Mouse (Mus musculus) bone marrow macrophage, adult 2 months (primary cell): ENCODE results near the gene Tfpi. TPM values are rescaled to one million over a fixed set of nuclear protein-coding genes. Genes with fewer than 3 reads are reported as not detected.

ENCODE experiments used
- H3K27ac ChIP-seq: 2 replicates; pipeline ENCODE4 v1.5.1; 2012; ENCODE audit warnings: low read depth, low read length; ENCODE audit not compliant: insufficient read depth
- H3K4me1 ChIP-seq: 2 replicates; pipeline ENCODE4 v1.6.1; 2012; ENCODE audit warnings: low read length; ENCODE audit not compliant: control insufficient read depth, insufficient read depth
- H3K4me3 ChIP-seq: 2 replicates; pipeline ENCODE4 v1.5.1; 2012; ENCODE audit warnings: mild to moderate bottlenecking, low read length, moderate library complexity; ENCODE audit not compliant: insufficient read depth
- CTCF ChIP-seq: IDR thresholded peaks from 2 replicates; pipeline ENCODE4 v1.5.1; 2012; ENCODE audit warnings: low read depth, mild to moderate bottlenecking, low read length, moderate library complexity
- POLR2A ChIP-seq: IDR thresholded peaks from 2 replicates; pipeline ENCODE4 v1.6.1; 2012; ENCODE audit warnings: mild to moderate bottlenecking, low read depth, low read length, borderline replicate concordance
- polyA plus RNA-seq: library from polyadenylated mRNA; stranded (reverse); fragments of >200 nt; gene quantifications from 2 replicates; pipeline ENCODE4 v1.2.4, GENCODE M21; 2012; ENCODE audit not compliant: missing spikeins, insufficient read depth, insufficient read length

Tfpi gene
- polyA plus RNA-seq, 1 experiment: 25.5 TPM

DNA sequence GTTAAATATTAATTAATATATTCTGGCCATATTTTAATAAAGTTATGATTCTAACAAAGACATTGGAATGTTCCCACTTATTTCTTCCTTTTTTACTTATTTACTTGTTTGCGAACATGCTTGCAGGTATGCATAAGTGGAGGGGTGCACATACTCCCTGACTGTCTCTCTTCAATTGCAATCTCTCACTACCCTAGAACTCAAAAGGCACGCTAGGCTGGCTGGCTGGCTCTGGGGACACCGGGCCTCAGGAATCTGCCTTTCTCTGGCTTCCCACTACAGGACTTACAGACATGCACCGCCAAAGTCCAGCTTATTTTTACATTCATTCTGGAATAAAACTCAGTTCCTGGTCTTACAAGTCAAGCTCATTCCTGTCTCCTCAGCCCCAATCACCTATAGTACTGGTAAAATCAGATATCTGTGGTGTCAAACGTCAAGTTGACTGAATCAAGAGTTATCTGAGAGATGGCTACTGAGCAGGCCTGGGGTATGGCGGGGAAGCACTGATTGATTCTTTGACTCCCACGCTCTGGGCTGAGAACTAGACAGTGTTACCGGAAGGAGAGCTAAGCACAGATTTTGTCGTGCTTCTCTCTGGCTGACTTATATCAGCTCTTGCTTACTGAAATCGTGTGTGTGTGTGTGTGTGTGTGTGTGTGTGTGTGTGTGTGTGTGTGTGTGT, 21.9 kb downstream of the Tfpi start:
- TF ChIP-seq CTCF: no peak
- no peak for TF ChIP-seq POLR2A
- H3K27ac ChIP-seq: no peak overlapping the region
- no peak overlapping the region for H3K4me3 ChIP-seq

DNA sequence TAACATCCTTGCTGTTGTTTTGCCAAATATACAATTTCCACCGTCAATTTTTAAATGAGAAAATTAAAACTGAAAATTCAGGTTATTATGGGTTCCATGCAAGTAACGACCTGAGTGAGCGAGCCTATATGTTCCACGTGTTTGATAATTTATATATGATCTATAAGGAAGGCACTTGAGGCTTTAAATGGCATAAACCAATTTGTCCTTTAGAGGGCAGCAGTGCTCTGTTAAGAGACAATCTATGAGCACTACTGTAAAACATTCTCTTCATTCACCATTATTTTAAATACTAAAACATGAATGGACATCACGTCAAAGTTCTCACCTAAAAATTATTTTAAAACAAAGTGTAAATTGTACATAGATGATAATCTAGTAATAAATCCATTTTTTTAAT, 22.5 kb downstream of the Tfpi start:
- H3K4me1 ChIP-seq: no peaks in the 10 kb centered on the region
- no peak overlapping the region for H3K4me3 ChIP-seq
- no peak overlapping the region for H3K27ac ChIP-seq
- TF ChIP-seq CTCF (no peak), POLR2A (no peak)

More for the DNA sequence above, 21.9 kb downstream of the Tfpi start:
- peaks cover 3% of the 10 kb centered on the region for H3K4me1 ChIP-seq

DNA sequence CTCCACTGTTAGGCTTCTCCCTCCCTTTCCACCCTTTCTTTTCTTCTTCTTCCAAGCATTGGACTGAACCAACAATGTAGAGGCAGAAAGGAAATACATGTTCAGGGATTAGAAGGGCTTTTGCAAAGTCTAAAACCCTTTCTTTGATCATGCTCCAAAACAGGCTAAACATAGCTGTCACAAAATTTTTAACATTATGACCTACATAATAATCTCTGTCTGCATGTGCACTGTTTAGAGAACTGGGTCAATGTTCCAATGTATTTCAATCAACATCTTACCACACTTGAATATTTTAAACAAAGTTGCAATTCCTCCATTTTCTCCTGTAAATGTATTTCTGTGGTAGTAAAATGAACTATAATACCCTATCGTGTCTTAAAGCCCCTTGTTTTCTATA, 31.1 kb downstream of the Tfpi start:
- TF ChIP-seq CTCF: no peak
- no peak for TF ChIP-seq POLR2A
- Histone ChIP-seq H3K4me3 (no peak overlapping the region), H3K4me1 (peaks cover 7% of the 10 kb centered on the region), H3K27ac (no peak overlapping the region)

- peaks cover 7% of the 10 kb centered on the region for H3K4me1 ChIP-seq
- no peak overlapping the region for H3K4me3 ChIP-seq
- TF ChIP-seq CTCF (no peak), POLR2A (no peak)
- H3K27ac ChIP-seq: no peak overlapping the region
Measured at GRCm38 (mm10) chr2:84441940-84442339, 34.6 kb downstream of the Tfpi start.

DNA sequence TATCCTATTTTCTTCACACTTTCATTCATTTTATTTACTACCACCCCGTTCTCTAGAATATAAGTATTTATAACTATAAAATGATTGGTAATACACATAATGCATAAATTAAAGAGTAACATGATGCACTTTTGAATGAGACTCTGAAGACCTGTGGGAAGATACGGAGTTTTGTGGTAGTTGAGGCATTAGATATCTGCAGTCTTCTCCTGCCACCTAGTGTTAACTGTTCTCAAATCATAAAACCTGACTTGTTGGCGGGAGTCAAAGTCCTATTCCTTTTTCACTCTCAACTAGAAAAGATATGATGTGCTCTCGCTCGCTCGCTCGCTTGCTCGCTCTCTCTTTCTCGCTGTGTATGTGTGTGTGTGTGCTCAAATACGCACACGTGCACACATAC, 46.9 kb downstream of the Tfpi start:
- TF ChIP-seq POLR2A: no peak
- no peak for TF ChIP-seq CTCF
- Histone ChIP-seq H3K4me1 (peaks cover 4% of the 10 kb centered on the region), H3K27ac (no peak overlapping the region), H3K4me3 (no peak overlapping the region)

DNA sequence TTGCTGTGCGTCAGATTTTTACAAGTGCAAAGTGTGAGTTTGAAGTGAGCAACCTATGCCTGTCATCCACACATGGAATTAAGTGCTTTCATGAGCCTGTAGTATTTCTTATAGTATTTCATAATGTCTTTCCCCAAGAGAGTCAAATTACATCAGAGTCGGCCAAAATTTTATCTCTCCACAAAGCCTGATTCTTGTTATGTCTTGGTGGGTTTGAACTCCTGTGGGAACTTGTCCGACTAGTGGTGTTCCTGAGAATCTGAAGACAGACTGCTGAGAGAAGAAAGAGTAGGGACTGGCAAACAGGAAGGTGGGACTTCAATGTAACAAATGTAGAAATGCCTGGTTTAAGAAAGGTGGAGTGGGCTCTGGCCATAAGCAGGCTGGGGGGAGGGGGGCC, 47.7 kb downstream of the Tfpi start:
- Histone ChIP-seq H3K4me3 (no peak overlapping the region), H3K27ac (no peak overlapping the region)

DNA sequence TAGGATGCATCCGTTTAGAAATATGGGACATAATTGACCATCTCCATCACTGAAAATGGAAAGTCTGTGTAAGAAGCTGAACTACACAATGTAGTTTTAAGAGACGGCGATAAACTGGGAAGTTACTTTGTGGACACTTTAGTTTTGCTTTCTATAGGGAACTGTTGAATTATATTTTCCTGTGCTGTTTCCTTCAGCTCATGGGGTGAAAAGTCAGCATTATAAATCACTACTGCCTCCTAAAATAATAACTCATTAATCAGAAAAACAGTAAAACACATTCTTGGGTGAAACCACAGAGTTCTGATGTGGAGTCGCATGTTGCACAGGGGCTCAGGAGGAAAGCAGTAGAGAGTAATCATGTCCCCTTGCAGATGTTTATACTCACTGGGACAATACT, 50.0 kb downstream of the Tfpi start:
- TF ChIP-seq POLR2A (no peak), CTCF (no peak)
- peak overlapping the region; percentile 95 for H3K27ac ChIP-seq
- H3K4me3 ChIP-seq: peak overlapping the region; percentile 55
- peaks cover 4% of the 10 kb centered on the region for H3K4me1 ChIP-seq

More for the DNA sequence above, 47.7 kb downstream of the Tfpi start:
- TF ChIP-seq CTCF (no peak), POLR2A (no peak)
- H3K4me1 ChIP-seq: peaks cover 4% of the 10 kb centered on the region

- TF ChIP-seq POLR2A (no peak), CTCF (no peak)
- peak within 1 kb of the TSS; percentile 76 for H3K4me3 ChIP-seq
- peaks cover 6% of the 10 kb centered on the region for H3K4me1 ChIP-seq
- peak within 1 kb of the TSS; percentile 97 for H3K27ac ChIP-seq
Measured at GRCm38 (mm10) chr2:84425138-84425537, 51.4 kb downstream of the Tfpi start, which contains the start of gene Calcrl. TSS of gene Calcrl (minus strand) at chr2:84425411.

DNA sequence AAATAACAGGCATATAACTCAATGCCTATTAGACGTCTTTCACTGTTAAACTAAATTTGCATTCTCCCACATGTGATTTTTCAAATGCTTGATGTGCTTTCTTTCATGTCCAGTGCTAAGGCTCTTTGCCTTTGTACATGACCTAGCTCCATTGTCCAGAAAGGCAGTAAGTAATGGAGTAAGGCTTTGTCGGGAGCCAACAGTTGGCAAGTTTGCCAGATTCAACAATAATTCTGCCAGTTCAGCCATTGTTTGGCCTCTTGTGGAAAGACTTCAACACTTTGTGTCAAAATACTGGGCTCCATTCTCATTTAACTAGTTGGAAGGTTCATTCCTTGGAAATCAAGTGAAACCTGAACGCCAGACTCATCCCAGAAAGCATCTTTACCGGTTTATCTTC, 60.1 kb downstream of the Tfpi start:
- no peak for TF ChIP-seq CTCF
- TF ChIP-seq POLR2A: no peak
- Histone ChIP-seq H3K27ac (no peak overlapping the region), H3K4me1 (0 out of 2 replicates have a peak, but pooled peaks cover 1% of the 10 kb centered on the region), H3K4me3 (no peak overlapping the region)

DNA sequence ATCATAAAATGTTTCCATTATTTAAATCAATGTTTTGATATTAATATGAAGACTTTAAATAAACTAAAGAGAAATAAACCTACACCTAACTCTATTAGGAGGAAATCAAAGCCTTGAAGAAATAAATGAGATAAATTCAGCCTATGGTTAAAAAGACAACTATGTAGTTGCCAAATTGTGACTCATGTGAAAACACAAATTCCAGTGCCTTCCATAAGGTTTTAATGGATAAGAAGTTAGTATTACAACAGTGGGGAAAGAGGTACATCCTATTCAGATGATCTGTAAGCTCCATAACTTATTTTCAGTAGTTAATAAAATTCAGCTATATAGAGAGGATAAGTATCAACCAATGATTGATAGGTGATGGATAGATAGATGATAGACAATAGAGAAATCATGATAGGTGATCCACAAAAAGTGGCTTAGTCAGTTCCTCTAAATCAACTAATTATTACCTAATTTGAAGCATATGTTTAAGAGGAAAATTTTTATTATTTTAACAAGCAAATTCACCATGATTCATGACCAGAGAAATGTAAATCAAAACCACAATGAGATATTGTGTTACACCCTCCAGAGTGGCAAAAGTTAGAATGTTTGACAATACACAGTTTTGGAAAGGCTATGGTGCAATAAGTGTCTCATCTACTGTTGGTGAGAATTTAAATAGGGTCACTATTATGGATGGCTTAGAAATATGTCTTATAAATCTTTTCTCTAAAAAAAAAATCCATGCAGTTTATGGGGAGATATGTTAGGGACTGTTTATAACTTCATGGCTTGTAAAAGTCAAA, 66.6 kb downstream of the Tfpi start:
- H3K27ac ChIP-seq: no peak overlapping the region
- H3K4me3 ChIP-seq: no peak overlapping the region
- no peaks in the 10 kb centered on the region for H3K4me1 ChIP-seq
- TF ChIP-seq CTCF (no peak), POLR2A (no peak)

GRCm38 (mm10) chr2:84404834-84405233, 71.7 kb downstream of the Tfpi start:
- H3K4me1 ChIP-seq: no peaks in the 10 kb centered on the region; the same call in 1 of the 2 replicates
- TF ChIP-seq POLR2A (no peak), CTCF (no peak)
- no peak overlapping the region for H3K4me3 ChIP-seq
- H3K27ac ChIP-seq: no peak overlapping the region
